Mouse (Mus musculus): ENCODE data around the gene Csnk2b.

- TF ChIP-seq CTCF (IDR thresholded peaks at IDR 0.05; ENCODE audit: borderline replicate concordance, control insufficient read depth, extremely low read depth, insufficient read depth, low read length, poor library complexity) (no peak), POLR2A (IDR thresholded peaks at IDR 0.05; ENCODE audit: control insufficient read depth, extremely low read depth, insufficient read depth, low read length, poor library complexity) (no peak)
These were observed 40.3 kb upstream of the Csnk2b start for GRCm38 (mm10) chr17:35162121-35162520.
